Mouse (Mus musculus) olfactory bulb, adult 2 months (tissue): ENCODE measurements at regions not wholly inside any gene's neighbourhood (a gene's known extent, or its start where the extent isn't known, plus 50 kb on each side); places are given as distances from the start of the nearest gene placed in this dataset.

Experiments
- CTCF ChIP-seq: fragments of 200-500 bp; IDR thresholded peaks from 2 replicates; pipeline ENCODE4 v1.5.1; 2012; ENCODE audit warnings: low read depth, mild to moderate bottlenecking, low read length, moderate library complexity; ENCODE audit not compliant: insufficient read depth
- POLR2A ChIP-seq: fragments of 200-500 bp; IDR thresholded peaks from 2 replicates; pipeline ENCODE4 v1.6.1; 2012; ENCODE audit warnings: mild to moderate bottlenecking, low read depth, low read length, moderate library complexity; ENCODE audit not compliant: insufficient read depth

GRCm38 (mm10) chr16:93463405-93463804 is 140.5 kb downstream of the Setd4 start:
- TF ChIP-seq CTCF (no peak), POLR2A (no peak)
